Mouse (Mus musculus) mouse trophoblast stem cell (cell line): ENCODE results near the gene Klhl26.

Experiments
- in situ Hi-C, 2 experiments: fragments of 300-500 bp; cut with MseI, MboI; formaldehyde crosslinking; loops; 2 replicates in 1 of 2; 3 replicates in 1 of 2; pipeline ENCODE4 v1.15.1; 2025

The Klhl26 gene

DNA sequence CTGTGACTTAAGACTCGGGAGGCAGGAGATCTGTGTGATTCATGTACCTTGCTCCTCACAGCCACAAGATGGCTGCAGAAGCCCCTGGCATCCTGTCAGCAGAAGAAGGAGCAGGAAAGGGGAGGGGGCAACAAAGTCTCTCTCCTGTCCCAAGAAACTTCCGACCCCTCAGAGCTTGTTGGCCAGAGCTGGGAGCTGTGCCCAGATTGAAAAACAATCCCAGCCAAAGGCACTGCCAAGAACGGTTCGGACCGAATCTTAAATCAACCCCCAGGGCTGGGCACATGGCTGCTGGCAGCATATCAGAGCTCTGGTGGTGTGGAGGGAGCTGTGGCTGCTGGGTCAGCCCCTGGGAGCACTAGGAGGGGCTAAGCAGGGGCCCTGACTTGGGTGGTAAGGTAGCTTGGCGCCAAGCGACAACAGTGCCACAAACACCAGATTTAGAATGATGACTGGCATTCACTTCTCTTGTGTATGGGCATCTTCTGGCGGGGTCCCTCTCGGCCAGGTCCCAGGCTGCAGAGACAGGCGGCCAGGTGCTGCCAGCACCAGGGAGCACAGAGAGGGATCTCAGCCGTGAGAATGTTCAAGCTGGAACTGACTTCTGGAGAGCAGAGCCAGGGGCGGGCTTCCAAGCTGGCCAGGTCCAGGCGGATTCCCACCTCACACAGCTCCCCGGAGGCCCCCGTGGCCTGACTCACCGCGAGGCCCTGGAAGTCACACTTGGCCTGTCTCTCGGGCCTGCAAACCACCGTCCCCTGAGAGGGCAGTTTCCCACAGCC, 28.9 kb downstream of the Klhl26 start:
- in situ Hi-C loops: no loop called here

DNA sequence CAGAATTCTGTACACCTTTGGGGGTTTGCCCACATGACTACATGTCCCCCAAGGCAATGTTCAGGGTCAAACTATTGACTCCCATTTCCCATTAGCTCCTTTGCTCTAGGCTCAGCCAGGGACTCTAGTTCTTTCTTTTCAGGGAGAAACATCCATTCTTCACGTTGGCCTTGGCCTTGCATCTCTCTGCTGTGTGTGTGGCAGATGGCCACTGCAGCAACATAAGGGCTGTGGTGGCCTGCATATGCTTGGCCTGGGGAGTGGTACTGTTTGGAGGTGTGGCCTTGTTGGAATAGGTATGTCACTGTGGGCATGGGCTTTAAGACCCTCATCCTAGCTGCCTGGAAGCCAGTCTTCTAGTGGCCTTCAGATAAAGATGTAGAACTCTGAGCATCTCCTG, 30.8 kb downstream of the Klhl26 start:
- in situ Hi-C loops: no loop called here

DNA sequence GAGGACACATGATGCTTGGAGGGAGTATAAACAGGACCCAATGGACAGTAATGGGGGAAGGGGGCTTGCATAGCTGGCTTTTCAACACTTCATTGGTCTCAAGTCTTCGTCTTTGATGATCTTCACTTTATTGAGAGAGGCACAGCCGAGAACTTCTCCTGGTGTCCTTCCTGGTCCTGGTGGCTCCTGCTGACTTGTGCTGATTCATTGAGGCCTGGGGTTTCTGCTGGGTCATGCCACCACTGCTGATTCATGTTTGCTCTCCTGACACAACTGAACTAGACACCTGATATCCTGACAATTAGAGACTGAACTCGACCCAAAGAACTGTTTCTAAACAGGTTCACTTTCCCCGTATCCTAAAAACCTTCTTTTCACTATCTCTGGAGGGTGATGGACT, 33.4 kb downstream of the Klhl26 start:
- in situ Hi-C loops: no loop called here

DNA sequence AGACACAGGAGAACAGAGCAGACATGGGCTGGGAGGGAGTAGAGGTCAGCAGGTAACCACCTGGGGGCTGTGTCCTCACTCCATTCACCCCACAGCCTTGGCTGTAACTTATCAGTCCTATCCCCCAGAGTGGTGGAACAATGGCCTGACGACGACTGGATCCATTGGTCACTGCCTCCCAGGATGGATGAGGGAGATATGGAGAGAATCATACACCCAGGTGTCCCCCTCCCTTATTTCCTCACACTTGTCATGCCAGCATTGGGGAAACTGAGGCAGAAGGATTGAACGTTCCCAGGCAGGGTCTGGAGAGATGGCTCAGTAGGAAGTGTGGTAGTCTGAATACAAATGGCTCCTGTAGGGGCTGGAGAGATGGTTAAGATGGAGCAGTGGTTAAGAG, 35.2 kb downstream of the Klhl26 start:
- in situ Hi-C loops: no loop called here

DNA sequence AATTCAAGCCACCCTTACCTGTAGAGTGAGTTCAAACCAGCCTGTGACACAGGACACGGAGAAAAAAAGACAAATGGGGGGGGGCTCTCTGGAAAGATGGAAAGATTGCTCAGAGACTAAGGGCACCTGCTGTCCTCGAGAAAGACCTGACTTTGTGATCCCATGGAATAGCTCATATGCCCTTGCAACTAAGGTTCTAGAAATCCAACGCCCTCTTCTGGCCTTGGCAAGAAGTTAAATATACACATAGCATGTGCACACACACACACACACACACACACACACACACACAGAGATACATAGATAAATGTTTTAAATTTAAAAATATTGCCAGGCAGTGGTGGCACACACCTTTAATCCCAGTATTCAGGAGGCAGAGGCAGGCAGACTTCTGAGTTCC, 36.5 kb downstream of the Klhl26 start:
- in situ Hi-C loops: no loop called here

DNA sequence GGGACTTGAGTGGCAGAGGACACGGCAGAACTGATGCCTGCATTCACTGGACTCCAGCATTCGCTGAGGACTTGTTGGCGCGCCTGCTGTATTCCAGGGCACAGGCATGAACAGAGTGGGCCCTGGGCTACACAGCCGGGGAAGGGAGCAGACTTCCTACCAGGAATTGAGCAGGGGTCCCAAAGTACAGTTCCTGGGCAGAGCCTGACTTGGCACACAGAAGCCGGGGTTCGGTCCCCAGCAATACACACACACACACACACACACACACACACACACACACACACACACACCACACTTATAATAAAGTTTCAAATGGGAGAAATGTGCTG, 37.0 kb downstream of the Klhl26 start:
- in situ Hi-C loops: no loop called here

DNA sequence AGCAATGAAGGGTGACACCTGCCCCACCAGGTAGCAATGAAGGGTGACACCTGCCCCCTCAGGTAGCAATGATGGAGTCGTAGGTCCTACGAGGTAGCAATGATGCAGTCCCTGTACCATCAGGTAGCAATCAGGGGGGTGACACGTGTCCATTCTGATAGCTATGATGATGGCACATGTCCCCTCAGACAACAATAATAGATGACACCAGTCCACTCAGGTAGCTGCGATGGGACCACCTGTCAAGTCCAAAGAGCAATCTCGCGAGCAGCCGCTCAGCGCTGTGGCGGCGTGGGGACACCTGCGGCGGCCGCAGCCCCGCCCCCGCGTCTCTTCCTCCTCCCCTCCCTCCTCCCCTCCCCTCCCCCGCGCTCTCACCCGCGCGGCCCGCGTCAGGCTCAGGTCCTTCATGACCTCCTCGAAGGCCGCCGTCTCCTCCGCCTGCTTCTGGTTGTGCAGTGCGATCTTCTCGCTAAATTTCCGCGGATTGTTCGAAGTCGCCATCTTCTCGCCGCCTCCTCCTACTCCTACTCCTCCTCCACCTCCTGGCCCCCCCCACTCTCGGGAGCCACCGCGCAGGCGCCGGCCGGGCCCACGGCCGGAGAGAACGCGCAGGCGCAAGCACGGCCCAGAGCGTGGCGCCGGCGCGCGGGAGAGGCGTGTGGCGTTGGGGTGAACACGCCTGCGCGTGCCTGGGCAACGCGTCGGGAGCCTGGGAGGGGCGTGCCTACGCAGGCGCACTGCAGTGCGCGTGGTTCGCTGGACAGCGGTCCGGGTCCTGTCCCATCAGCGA, 37.5 kb downstream of the Klhl26 start, which contains the start of gene Crtc1:
Gene Crtc1 (minus strand): TSS at position 525 of the 793 bp plus-strand sequence.
- in situ Hi-C loops: no loop called here

DNA sequence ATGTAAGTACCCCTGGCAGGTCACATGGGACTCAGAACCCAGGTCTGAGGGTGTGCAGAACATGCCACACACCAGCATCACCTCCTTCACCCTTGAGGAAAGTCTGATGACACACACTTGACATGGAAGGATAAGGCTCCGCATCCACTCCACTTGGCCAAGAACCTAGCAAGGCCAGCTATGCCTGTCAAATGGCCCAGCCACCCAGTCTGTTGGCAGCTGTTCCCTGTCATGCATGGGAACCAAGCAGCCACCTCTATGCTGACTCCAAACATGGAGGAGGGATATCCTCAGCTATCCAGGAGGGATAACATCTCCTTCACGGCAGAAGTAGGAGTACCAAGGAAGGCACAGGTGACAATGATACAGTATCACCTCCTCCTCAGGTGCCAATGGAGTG, 38.3 kb downstream of the Klhl26 start:
- in situ Hi-C loops: no loop called here

DNA sequence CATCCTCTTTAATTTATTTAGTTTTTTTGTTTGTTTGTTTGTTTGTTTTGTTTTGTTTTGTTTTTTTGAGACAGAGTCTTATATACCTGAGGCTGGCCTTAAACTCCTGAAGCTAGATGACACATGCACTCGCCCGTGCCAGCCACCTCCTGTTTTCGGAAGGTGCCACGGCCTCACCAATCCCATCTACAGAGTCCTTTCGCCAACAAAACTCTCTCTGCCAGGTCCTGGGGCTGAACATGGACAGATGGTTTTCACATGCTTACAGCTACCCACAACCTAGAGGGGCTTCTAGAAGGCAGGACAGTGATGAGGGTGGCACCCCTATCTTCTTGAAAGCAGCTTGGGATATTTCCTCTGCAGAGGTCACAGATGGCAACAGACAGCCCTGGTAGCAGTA, 41.6 kb downstream of the Klhl26 start:
- in situ Hi-C loops: no loop called here

DNA sequence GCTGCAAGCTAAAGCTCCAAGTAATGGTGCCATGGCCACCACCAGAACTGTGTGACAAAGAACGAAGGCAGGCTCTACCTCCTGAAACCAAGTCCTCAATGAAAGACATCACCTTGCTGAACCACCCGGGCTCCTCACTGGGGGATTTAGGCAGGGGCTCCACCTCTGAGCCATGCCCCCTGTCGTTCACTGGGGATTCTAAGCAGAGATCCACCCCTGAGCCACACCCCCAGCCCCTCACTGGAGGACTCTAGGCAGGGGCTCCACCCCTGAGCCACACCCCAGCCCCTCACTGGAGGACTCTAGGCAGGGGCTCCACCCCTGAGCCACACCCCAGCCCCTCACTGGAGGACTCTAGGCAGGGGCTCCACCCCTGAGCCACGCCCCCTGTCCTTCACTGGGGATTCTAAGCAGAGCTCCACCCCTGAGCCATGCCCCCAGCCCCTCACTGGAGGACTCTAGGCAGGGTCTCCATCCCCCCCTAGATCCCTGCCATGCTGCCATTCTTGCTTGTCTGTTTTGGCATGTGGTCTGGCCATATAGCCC, 43.7 kb downstream of the Klhl26 start:
- in situ Hi-C loops: no loop called here

DNA sequence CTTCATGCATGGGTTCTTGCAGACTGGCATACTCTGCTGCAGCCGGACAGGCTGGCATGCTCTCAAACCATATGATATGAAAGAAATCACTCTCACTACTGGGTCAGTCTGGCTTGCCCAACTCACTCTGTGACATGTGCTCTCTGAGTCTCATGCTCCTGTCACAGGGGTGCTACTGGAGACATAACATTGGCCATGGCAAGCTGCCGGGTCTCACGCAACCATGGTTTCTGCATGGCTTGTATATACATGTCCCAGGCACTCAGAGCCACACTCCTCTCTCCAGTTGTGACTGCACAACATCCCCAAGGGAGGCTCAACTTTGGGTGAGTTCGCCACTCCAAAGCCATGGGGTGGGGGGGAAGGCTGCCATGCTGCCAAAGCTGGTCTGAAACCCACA, 45.6 kb downstream of the Klhl26 start:
- in situ Hi-C loops: no loop called here

DNA sequence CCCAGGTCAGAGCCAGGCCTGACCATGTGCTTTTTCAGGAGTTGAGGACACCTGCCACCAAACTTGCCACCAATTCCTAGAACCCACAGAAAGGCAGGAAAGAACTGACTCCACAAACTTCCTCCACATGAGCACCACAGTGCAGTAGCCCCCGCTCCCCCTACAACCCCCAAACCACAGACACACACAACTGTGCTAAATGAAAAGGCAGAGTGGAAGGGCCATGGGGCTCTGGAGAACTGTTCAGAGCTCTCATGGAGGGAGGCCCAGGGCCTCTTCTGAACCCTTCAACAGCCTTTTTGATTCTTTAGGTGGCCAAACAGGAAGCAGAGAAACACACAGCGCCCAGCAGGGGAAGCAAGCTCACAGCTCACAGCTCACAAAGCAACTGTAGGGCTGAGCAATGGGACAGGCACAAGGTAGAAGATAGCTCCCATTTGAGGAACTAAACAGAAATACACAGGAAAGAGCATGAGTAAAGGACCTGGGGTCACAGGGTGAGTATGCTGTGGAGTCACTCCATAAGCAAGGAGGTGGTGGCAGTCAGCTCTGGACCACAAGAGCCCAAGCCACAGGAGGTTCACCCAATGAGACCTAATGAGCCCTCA, 50.4 kb downstream of the Klhl26 start:
- in situ Hi-C loops: no loop called here

DNA sequence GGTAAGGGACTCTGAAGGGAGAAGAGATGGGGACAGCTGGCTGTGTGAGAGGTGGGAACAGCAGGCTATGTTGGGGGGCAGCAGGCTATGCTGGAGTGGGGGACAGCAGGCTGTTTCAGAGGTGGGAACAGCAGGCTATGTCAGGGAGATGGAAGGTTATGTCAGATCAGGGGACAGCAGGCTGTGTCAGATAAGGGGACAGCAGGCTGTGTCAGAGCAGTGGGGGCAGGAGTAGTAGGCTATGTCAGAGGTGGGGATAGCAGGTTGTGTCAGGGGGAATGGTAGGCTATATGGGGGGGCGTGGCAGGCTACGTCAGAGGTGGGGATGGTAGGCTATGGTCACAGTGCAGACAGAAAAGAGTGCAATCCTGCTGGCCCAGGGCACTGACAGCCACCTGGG, 54.0 kb downstream of the Klhl26 start:
- in situ Hi-C loops: no loop called here

DNA sequence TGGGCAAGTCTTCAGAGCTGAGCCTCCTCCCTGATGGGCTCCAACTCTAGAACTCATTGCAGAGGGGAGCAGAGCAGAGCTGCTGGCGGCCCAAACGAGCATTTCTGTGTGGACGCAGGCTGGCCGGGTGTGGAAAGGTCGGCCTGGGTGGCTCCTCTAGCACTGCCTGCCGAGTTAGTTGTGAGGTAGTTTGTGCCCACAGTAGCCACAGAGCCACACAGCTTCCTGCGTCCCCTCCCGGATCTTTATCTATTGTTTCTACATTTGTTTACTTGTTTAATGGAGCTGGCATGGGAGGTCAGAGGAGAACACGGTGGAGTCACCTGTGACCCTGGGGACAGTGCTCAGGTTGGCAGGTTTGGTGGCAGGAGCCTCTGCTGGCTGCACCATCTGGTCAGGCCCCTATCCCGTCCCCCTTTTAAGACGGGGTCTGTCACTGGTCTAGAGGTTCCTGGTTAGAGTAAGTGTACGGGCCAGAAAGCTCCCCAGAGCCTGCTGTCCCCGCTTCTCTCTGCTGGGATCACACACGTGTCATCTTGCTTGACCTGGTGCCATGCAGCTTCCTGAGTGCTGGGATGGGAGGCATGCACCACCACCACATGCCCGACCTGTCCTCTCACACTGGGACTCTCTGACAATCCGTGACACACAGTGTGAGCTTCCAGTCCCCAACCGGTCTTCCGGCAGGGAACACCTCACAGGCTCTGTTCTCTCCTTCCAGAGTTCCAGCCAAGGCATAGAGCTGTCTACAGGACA, 55.2 kb downstream of the Klhl26 start:
- in situ Hi-C loops: no loop called here

DNA sequence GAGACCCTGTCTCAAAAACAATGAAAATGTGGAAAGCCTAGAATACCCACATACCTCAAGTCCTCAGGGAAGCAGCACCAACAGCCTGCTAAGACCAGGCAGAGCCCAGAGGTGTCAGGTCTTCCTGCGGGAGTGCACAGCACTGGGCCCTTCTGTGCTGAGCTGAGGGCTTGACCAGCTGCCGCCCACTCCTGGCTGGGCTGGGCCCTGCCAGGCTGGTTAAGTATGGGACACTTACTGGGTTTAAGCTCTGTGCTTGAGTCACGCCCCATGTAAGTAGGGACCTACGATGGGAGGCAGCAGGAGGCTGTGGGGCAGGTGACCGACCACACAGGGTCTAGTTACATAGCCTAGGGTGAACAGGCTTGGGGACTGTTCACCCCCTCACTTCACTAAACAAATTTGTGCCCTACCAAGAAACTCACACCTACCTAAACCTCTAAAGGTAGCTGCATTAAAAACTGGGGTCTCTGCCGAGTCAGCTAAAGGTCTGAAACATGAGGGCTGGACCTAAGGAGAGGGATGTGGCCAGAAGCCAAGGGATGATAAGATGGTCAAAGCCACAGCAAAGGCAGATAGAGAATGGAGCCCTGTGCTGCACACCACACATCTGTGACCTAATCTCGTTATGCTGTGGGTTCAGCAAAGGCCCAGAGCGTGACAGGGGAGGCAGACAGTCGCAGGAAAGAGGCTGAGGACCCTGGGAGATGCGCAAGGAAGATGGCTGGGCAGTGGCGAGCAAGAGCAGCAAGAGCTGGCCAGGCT, 56.7 kb downstream of the Klhl26 start:
- in situ Hi-C loops: loop anchor here (10.0 kb wide), 1 partner anchor 85 kb away; the partner anchor contains the start of gene Rex1bd (in 2 of the 2)

DNA sequence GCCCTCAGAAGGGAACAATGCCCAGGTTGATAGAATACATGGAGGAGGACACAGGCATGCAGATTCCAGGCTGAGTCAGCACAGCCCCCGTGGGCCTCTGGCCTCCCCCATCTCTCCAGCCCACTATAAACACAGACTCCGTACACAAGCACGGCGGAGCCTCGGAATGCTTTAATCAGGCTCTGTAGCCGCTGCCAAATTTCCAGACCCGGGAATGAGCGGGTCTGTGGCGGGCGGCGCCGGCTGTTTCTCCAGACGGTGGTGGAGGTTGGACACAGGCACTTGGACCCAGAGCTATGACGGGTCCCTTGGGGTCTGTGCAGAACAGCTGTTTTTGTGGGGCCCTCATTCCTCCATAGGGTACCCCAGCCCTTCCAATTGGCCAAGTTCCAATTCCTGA, 57.8 kb downstream of the Klhl26 start:
- in situ Hi-C loops: loop anchor here (10.0 kb wide), 1 partner anchor 86 kb away; the partner anchor contains the start of gene Rex1bd (in 2 of the 2)

DNA sequence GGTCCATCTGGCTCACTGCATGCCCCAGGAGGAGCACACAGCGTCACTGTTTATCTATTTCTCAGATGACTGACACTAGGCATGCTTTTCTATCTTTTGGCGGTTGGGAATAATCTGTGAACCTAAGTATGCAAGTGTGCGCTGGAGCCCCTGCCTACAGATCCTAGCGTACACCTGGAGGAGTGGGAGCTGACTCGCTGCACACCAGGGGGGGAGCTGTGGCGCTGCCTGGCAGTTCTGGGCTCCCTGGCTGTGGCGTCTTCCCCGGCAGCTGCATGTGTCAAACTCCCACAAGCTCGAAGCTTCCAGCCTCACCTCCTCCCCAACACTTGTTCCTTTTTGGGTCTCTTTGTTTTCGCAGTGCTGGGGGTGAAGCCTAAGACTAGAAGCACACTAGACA, 58.9 kb downstream of the Klhl26 start:
- in situ Hi-C loops: loop anchor here (10.0 kb wide), 1 partner anchor 87 kb away; the partner anchor contains the start of gene Rex1bd (in 2 of the 2)

DNA sequence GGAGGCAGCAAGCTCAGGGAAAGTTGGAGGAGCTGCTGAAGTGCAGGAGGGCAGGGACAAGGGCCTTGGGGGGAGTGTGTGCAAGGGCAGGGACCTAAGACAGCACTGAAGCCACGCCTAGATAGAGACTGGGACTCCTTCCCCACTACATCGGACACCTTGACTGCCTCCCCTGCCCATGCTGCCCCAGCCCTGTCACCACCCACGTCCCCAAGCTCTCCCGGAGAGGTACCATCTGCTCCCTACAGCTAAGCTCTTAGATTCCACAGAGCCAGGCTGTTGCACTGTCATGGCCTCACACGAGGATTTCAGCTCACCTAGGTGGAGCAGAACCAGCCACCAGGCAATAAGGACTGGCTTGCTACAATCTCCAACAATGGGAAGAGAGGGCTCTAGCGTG, 59.8 kb downstream of the Klhl26 start:
- in situ Hi-C loops: loop anchor here (10.0 kb wide), 1 partner anchor 88 kb away; the partner anchor contains the start of gene Rex1bd (in 2 of the 2)

DNA sequence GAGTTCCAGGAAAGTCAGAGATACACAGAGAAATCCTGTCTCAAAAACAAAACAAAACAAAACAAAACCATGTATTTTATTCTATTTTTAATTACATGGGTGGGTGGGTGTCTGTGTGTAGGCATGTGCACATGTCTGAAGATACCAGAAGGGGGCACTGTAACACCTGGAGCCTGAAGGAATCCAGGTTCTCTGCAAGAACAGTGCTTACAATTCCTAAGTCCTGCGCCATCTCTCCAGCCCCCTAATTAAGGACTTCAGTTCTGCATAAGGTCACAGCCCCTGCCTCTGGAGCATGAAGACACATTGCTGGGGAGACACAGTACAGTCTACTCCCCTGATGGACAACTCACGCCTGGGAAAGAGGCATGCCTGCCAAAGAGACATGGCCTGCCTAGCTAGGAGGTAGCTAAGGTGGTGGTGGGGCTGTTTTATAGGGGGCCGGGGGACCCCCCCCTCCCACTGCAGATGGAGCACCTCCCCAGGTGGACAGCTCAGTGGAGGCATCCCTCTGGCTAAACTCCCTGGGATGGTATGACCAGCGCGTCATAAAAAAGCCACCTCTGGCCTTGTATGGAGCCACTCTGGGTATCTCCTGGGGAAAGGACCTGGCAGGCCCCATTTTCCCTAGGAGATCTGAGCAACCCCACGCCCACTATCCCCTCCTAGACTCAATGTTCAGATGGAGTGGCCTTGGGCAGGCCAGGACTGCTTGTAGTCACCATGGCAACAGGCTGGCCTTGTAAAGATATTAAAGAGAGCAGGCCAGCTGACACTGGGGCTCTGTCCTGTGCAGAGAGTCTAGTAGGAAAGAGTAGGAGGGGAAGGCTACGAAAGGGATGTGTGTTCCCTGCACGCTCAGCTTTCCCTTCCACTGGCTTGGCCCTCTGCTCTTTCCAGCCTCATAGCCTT, 61.0 kb downstream of the Klhl26 start:
- in situ Hi-C loops: loop anchor here (10.0 kb wide), 1 partner anchor 89 kb away; the partner anchor contains the start of gene Rex1bd (in 2 of the 2)
